ENCODE assay signal across 8 mouse cellular contexts in the genomic region with DNA sequence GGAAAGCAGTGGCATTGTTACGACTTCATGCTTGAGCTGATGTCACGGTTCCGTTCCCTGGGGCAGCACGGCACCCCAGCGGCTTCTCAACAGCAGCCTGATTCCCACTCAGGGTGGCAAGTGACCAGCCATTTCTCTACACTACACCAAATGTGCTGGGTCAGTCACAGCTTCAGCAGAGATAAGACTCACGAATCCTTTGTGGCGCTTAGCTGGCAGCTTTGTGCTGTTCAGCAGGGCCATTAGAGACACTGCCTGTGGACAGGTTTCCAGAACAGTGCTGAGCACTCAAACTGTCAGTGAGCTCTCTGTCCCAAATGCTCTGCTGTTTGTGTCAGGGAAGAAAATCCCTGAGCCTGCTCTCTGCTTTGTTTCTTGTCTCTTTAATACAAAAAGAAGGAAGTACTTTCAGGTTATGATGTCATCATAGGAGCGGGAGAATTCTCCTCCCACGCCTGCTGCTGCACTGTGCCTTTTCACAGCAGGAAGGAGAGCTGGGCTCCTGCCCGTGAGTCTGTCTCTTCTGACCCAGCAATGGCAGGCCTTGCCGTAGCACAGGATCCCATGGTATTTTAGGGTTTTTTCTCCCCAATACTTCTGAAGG.
DNase-seq lines count a peak whose midpoint lies in the region; ATAC-seq lines count a peak whose summit lies in the region.

No protein-coding gene starts in this region.

- ATAC-seq in kidney, embryonic 14.5 days (ENCODE audit: low FRiP score, low TSS enrichment) = no peak
- ATAC-seq in megakaryocyte progenitor cell, adult 5-6 weeks (replicated peaks; ENCODE audit: poor library complexity) = peak; percentile 84

- WGBS in heart, embryonic 10.5 days = 57% methylated on average over 11 of the region's 11 CpGs
- WGBS in kidney, embryonic 14.5 days = 29% methylated on average over 11 of the region's 11 CpGs

- no peaks in the 10 kb centered on the region for H3K9me3 ChIP-seq in heart, embryonic 10.5 days
- H3K9me3 ChIP-seq in kidney, embryonic 14.5 days (ENCODE audit: control insufficient read depth, low read length) = no peaks in the 10 kb centered on the region

- H3K4me1 ChIP-seq in heart, embryonic 10.5 days = peaks cover 43% of the 10 kb centered on the region
- H3K4me1 ChIP-seq in kidney, embryonic 14.5 days (ENCODE audit: control insufficient read depth, insufficient read depth, low read length) = peaks cover 18% of the 10 kb centered on the region; the same call in 1 of the 2 replicates

- peaks cover 61% of the 10 kb centered on the region for H3K36me3 ChIP-seq in heart, embryonic 10.5 days
- H3K36me3 ChIP-seq in kidney, embryonic 14.5 days (ENCODE audit: control insufficient read depth, insufficient read depth, low read length) = peaks cover 29% of the 10 kb centered on the region

- no peak overlapping the region for H3K4me3 ChIP-seq in heart, embryonic 10.5 days
- no peak overlapping the region for H3K4me3 ChIP-seq in kidney, embryonic 14.5 days (ENCODE audit: low read length)

- H3K27me3 ChIP-seq in heart, embryonic 10.5 days (ENCODE audit: insufficient read depth, poor library complexity, severe bottlenecking) = no peaks in the 10 kb centered on the region
- H3K27me3 ChIP-seq in kidney, embryonic 14.5 days (ENCODE audit: control insufficient read depth, insufficient read depth, low read length) = no peaks in the 10 kb centered on the region

- peak overlapping the region; percentile 72 for H3K27ac ChIP-seq in heart, embryonic 10.5 days
- peak overlapping the region; percentile 59; the same call in 1 of the 2 replicates for H3K27ac ChIP-seq in kidney, embryonic 14.5 days (ENCODE audit: low read depth, low read length)

- no peak overlapping the region for H3K9ac ChIP-seq in kidney, embryonic 14.5 days (ENCODE audit: low read depth, low read length)

- peak; percentile 63 for DNase-seq in right cerebral cortex, adult 18-20 months
- no peak for DNase-seq in right cerebral cortex, postnatal 14 days
- DNase-seq in cerebellum, postnatal 10 days = peak; percentile 75 to 76
- no peak for DNase-seq in heart, embryonic 10.5 days (ENCODE audit: low spot score)
- no peak for DNase-seq in c-Kit-positive CD71-positive TER-119-positive erythroid progenitor cells, embryonic 14.5 days (ENCODE audit: low spot score)
- DNase-seq in urinary bladder, adult 2 months (ENCODE audit: low spot score) = no peak

- H3K4me2 ChIP-seq in kidney, embryonic 14.5 days (replicated peaks; ENCODE audit: low read depth, low read length) = no peak overlapping the region

Comparison
In these comparisons a context has a peak if more than half of its experiments do, and no peak if none do; other contexts are left out.
1. DNase-seq: peak in right cerebral cortex, adult 18-20 months (single experiment) and cerebellum, postnatal 10 days (2 of 2); none in right cerebral cortex, postnatal 14 days (single experiment), heart, embryonic 10.5 days (single experiment), c-Kit-positive CD71-positive TER-119-positive erythroid progenitor cells, embryonic 14.5 days (single experiment) and urinary bladder, adult 2 months (single experiment).